14 mouse cellular contexts compared by ENCODE assay signal in genomic region chr3:30498202-30498828, GRCm38 (mm10). TPM values are rescaled to one million over a fixed set of nuclear protein-coding genes. Genes with fewer than 3 reads are reported as not detected.
DNase-seq lines count a peak whose midpoint lies in the region; ATAC-seq and TF ChIP-seq lines count a peak whose summit lies in the region.
"Had no signal": no experiment of that assay in that cellular context is flagged by ENCODE, and none has a peak within 500 bp of the region (broad histone marks: within the 10 kb centered on the region; RNA-seq: fewer than 3 reads in every experiment).

No protein-coding gene starts in this region.

- H3K27ac ChIP-seq in heart, adult 2 months, result peak overlapping the region; percentile 79
- H3K27ac ChIP-seq in midbrain, embryonic 10.5 days (replicated peaks), result peak overlapping the region; percentile 42; the same call in 1 of the 2 replicates
- H3K27ac ChIP-seq in midbrain, embryonic 15.5 days, result no peak overlapping the region
- 0 out of 2 replicates have a peak overlapping the region, but pooled peaks have one; percentile 21 for H3K27ac ChIP-seq in kidney, postnatal 0 days
- H3K27ac ChIP-seq: forebrain, embryonic 12.5 days had no signal

- peak overlapping the region; percentile 45; the same call in 1 of the 2 replicates for H3K9ac ChIP-seq in heart, adult 2 months (ENCODE audit: low read depth, low read length)
- no peak overlapping the region for H3K9ac ChIP-seq in midbrain, embryonic 15.5 days
- no peak overlapping the region for H3K9ac ChIP-seq in kidney, postnatal 0 days (ENCODE audit: low read depth, low read length)
- H3K9ac ChIP-seq: forebrain, embryonic 12.5 days had no signal

- peak; percentile 37 to 47 for DNase-seq in heart, adult 2 months
- no peak for DNase-seq in heart, postnatal 10 days
- DNase-seq in midbrain, embryonic 10.5 days (ENCODE audit: low spot score), result peak; percentile 53
- no peak for DNase-seq in kidney, postnatal 0 days (ENCODE audit: low spot score)
- DNase-seq in yolk sac, embryonic 10.5 days (ENCODE audit: low spot score), result peak; percentile 14
- DNase-seq in adrenal gland, adult 18-20 months (ENCODE audit: low spot score in 2 of 2), result no peak
- no peak for DNase-seq in natural killer cell, adult 2 months (ENCODE audit: low spot score in 2 of 2)
- DNase-seq: B cell, adult 2 months; cerebellum, adult 9-11 months; thymus, postnatal 4 days had no signal

- no peak for TF ChIP-seq CTCF in heart, adult 2 months (IDR thresholded peaks at IDR 0.05)
- TF ChIP-seq CTCF in kidney, postnatal 0 days (IDR thresholded peaks at IDR 0.05; ENCODE audit: low read depth), result no peak

- peaks cover 2% of the 10 kb centered on the region for H3K36me3 ChIP-seq in heart, adult 2 months (ENCODE audit: control insufficient read depth, insufficient read depth, low read length)
- H3K36me3 ChIP-seq in midbrain, embryonic 10.5 days, result peaks cover under 1% of the 10 kb centered on the region; the same call in 1 of the 2 replicates
- H3K36me3 ChIP-seq in midbrain, embryonic 15.5 days (replicated peaks), result no peaks in the 10 kb centered on the region
- H3K36me3 ChIP-seq in kidney, postnatal 0 days (ENCODE audit: insufficient read depth, low read length), result no peaks in the 10 kb centered on the region
- H3K36me3 ChIP-seq: forebrain, embryonic 12.5 days had no signal

- intact Hi-C loops in heart, adult 2 months (cut with DNase I), result no loop called here
- intact Hi-C loops in heart, postnatal 10 days (cut with DNase I), result no loop called here

- peak overlapping the region; percentile 20; the same call in 1 of the 2 replicates for H3K4me3 ChIP-seq in heart, adult 2 months
- H3K4me3 ChIP-seq in midbrain, embryonic 10.5 days, result no peak overlapping the region
- H3K4me3 ChIP-seq in midbrain, embryonic 15.5 days, result no peak overlapping the region
- H3K4me3 ChIP-seq in kidney, postnatal 0 days (replicated peaks; ENCODE audit: low read depth, low read length), result no peak overlapping the region
- H3K4me3 ChIP-seq: forebrain, embryonic 12.5 days had no signal

- H3K4me2 ChIP-seq in midbrain, embryonic 15.5 days, result no peak overlapping the region
- peak overlapping the region; percentile 21; the same call in 1 of the 2 replicates for H3K4me2 ChIP-seq in kidney, postnatal 0 days (ENCODE audit: low read length)
- H3K4me2 ChIP-seq: forebrain, embryonic 12.5 days had no signal

- no peaks in the 10 kb centered on the region for H3K27me3 ChIP-seq in heart, adult 2 months (ENCODE audit: control insufficient read depth, insufficient read depth, low read length)
- H3K27me3 ChIP-seq in midbrain, embryonic 10.5 days (ENCODE audit: low read depth, poor library complexity, severe bottlenecking), result peaks cover 2% of the 10 kb centered on the region; the same call in 1 of the 2 replicates
- 0 out of 2 replicates have a peak, but pooled peaks cover 2% of the 10 kb centered on the region for H3K27me3 ChIP-seq in midbrain, embryonic 15.5 days (replicated peaks)
- H3K27me3 ChIP-seq in kidney, postnatal 0 days (ENCODE audit: insufficient read depth, low read length), result no peaks in the 10 kb centered on the region
- H3K27me3 ChIP-seq: forebrain, embryonic 12.5 days had no signal

- peaks cover 4% of the 10 kb centered on the region; the same call in 1 of the 2 replicates for H3K9me3 ChIP-seq in midbrain, embryonic 10.5 days (replicated peaks)
- 0 out of 2 replicates have a peak, but pooled peaks cover 1% of the 10 kb centered on the region for H3K9me3 ChIP-seq in midbrain, embryonic 15.5 days
- no peaks in the 10 kb centered on the region for H3K9me3 ChIP-seq in kidney, postnatal 0 days (replicated peaks; ENCODE audit: low read length)

- TF ChIP-seq EP300 in heart, adult 2 months (IDR thresholded peaks at IDR 0.05; ENCODE audit: insufficient read depth, low read depth, low read length), result no peak

- no peak; the same call in 1 of the 2 replicates for TF ChIP-seq POLR2A in heart, adult 2 months (IDR thresholded peaks at IDR 0.05; ENCODE audit: insufficient read depth, low read depth, low read length)

- WGBS in heart, adult 2 months, result 29% methylated on average over 9 of the region's 9 CpGs
- WGBS in midbrain, embryonic 10.5 days, result 12% methylated on average over 9 of the region's 9 CpGs
- 16% methylated on average over 9 of the region's 9 CpGs for WGBS in midbrain, embryonic 15.5 days
- 29% methylated on average over 9 of the region's 9 CpGs for WGBS in kidney, postnatal 0 days

- ATAC-seq in midbrain, embryonic 15.5 days (replicated peaks), result no peak
- ATAC-seq in kidney, postnatal 0 days (replicated peaks; ENCODE audit: low FRiP score, low read depth), result 0 out of 2 replicates have a peak, but pooled peaks have one; percentile 33
- ATAC-seq: midbrain, embryonic 16.5 days; Patski had no signal

- no peaks in the 10 kb centered on the region for H3K79me2 ChIP-seq in heart, adult 2 months (replicated peaks; ENCODE audit: control insufficient read depth, insufficient read depth, low read length)

- H3K4me1 ChIP-seq in heart, adult 2 months (ENCODE audit: control insufficient read depth, insufficient read depth, low read length), result peaks cover 4% of the 10 kb centered on the region
- H3K4me1 ChIP-seq in midbrain, embryonic 10.5 days, result peaks cover 19% of the 10 kb centered on the region
- no peaks in the 10 kb centered on the region for H3K4me1 ChIP-seq in midbrain, embryonic 15.5 days
- H3K4me1 ChIP-seq in kidney, postnatal 0 days (replicated peaks; ENCODE audit: insufficient read depth, low read length), result no peaks in the 10 kb centered on the region

RNA-seq across cellular contexts. Expression of gene Mecom, which starts 49.5 kb away (rescaled TPM):
- 10 to 100 TPM; 12.5 to 18.6 TPM for total RNA-seq in heart, adult 2 months (2021)
- polyA plus RNA-seq in heart, adult 2 months (2012; rRNA removed), result 5.2 and 11.9 TPM in 2 replicates
- total RNA-seq in heart, postnatal 10 days (2021), result 10 to 100 TPM; 27.4 to 35.8 TPM
- polyA plus RNA-seq in midbrain, embryonic 10.5 days (2016; fragmentation: Nextera tagmentation; extraction: Ambion mirVana), result 22.6 and 34.8 TPM in 2 replicates
- 4.4 and 5.2 TPM in 2 replicates for polyA plus RNA-seq in midbrain, embryonic 15.5 days (2015; fragmentation: Nextera tagmentation; extraction: Ambion mirVana)
- polyA plus RNA-seq in kidney, postnatal 0 days (2015; fragmentation: Nextera tagmentation; extraction: Ambion mirVana), result 54.7 and 58.1 TPM in 2 replicates
- 10 to 100 TPM in 1 of 2 experiments, 1 to 10 TPM in 1; 4.7 to 10.2 TPM for total RNA-seq in adrenal gland, adult 18-20 months (2021)

Comparison
In these comparisons a context has a peak if more than half of its experiments do, and no peak if none do; other contexts are left out.
1. DNase-seq: peak in heart, adult 2 months (2 of 2), midbrain, embryonic 10.5 days (single experiment) and yolk sac, embryonic 10.5 days (single experiment); none in heart, postnatal 10 days (0 of 2), kidney, postnatal 0 days (single experiment), adrenal gland, adult 18-20 months (0 of 2) and natural killer cell, adult 2 months (0 of 2).